Mouse (Mus musculus) cortical plate, adult 2 months (tissue): Measurements from ENCODE around the gene Caskin1.

Source experiments
- CTCF ChIP-seq: fragments of 200-500 bp; IDR thresholded peaks from 2 replicates; pipeline ENCODE4 v1.5.1; 2011; ENCODE audit warnings: mild to moderate bottlenecking, control low read depth, low read length; ENCODE audit not compliant: insufficient read depth; ENCODE audit errors: extremely low read depth
- POLR2A ChIP-seq: fragments of 200-500 bp; IDR thresholded peaks from 2 replicates; pipeline ENCODE4 v1.6.1; 2011; ENCODE audit warnings: mild to moderate bottlenecking, low read length, control low read depth; ENCODE audit not compliant: insufficient read depth; ENCODE audit errors: extremely low read depth

GRCm38 (mm10) chr17:24504085-24504484, 15.7 kb downstream of the Caskin1 start:
- no peak for TF ChIP-seq POLR2A
- no peak for TF ChIP-seq CTCF
